Mouse (Mus musculus) layer of hippocampus, postnatal 14 days (tissue): ENCODE measurements at regions not wholly inside any gene's neighbourhood (a gene's known extent, or its start where the extent isn't known, plus 50 kb on each side); places are given as distances from the start of the nearest gene placed in this dataset.

Source experiments
- DNase-seq, 2 experiments: peaks; one replicate each; pipeline ENCODE4 v3.0.0; 2021 to 2022; ENCODE audit warnings: low spot score in 2 of 2, mixed read lengths in 1 of 2

GRCm38 (mm10) chr5:128550736-128551135, 49.9 kb upstream of the Fzd10 start:
- DNase-seq, result no peak

GRCm38 (mm10) chr5:128549811-128550210, 50.8 kb upstream of the Fzd10 start:
- DNase-seq, result no peak

- DNase-seq, result no peak
Measured at GRCm38 (mm10) chr5:128542049-128542448, 58.6 kb upstream of the Fzd10 start.

- no peak for DNase-seq
Measured at GRCm38 (mm10) chr5:128538646-128539045, 62.0 kb upstream of the Fzd10 start.

GRCm38 (mm10) chr5:128537218-128537617, 63.4 kb upstream of the Fzd10 start:
- no peak for DNase-seq

GRCm38 (mm10) chr5:128536393-128536792, 64.3 kb upstream of the Fzd10 start:
- peak in 1 of 2 experiments; percentile 10 for DNase-seq

GRCm38 (mm10) chr5:128527241-128527640, 73.4 kb upstream of the Fzd10 start:
- DNase-seq, result no peak

GRCm38 (mm10) chr5:128526432-128526831, 74.2 kb upstream of the Fzd10 start:
- no peak for DNase-seq

- no peak for DNase-seq
Measured at GRCm38 (mm10) chr5:128524377-128525280, 76.0 kb upstream of the Fzd10 start.

- DNase-seq, result peak; percentile 50 to 60
Measured at GRCm38 (mm10) chr5:128522667-128523066, 78.0 kb upstream of the Fzd10 start.

- DNase-seq, result no peak
Measured at GRCm38 (mm10) chr5:128517336-128517735, 83.3 kb upstream of the Fzd10 start.

- DNase-seq, result no peak
Measured at GRCm38 (mm10) chr5:128515343-128515742, 82.5 kb upstream of the Tmem132d start.

GRCm38 (mm10) chr5:128513261-128513660, 80.4 kb upstream of the Tmem132d start:
- DNase-seq, result peak in 1 of 2 experiments; percentile 66

- DNase-seq, result no peak
Measured at GRCm38 (mm10) chr5:128512606-128513005, 79.7 kb upstream of the Tmem132d start.

GRCm38 (mm10) chr5:128504502-128504901, 71.6 kb upstream of the Tmem132d start:
- DNase-seq, result peak; percentile 49 to 57

- DNase-seq, result no peak
Measured at GRCm38 (mm10) chr5:128499488-128499887, 66.6 kb upstream of the Tmem132d start.

GRCm38 (mm10) chr5:128499033-128499432, 66.2 kb upstream of the Tmem132d start:
- peak; percentile 46 to 65 for DNase-seq

GRCm38 (mm10) chr5:128492541-128492940, 59.7 kb upstream of the Tmem132d start:
- DNase-seq, result no peak

GRCm38 (mm10) chr5:128491155-128491554, 58.3 kb upstream of the Tmem132d start:
- peak in 1 of 2 experiments; percentile 20 for DNase-seq

- DNase-seq, result no peak
Measured at GRCm38 (mm10) chr5:128488872-128489580, 56.1 kb upstream of the Tmem132d start.

GRCm38 (mm10) chr5:128487371-128487770, 54.5 kb upstream of the Tmem132d start:
- no peak for DNase-seq

- no peak for DNase-seq
Measured at GRCm38 (mm10) chr5:128484116-128484515, 51.2 kb upstream of the Tmem132d start.
